Mouse (Mus musculus) ovary, postnatal 14 days (tissue): Measurements from ENCODE around the gene Cd200r1.
"Not testable (repeated sequence)": the region's sequence is repeated elsewhere in the genome, so short reads cannot be mapped to it uniquely, and the experiment has no call there.

Experiments used
- DNase-seq: peaks from one replicate; pipeline ENCODE4 v3.0.0; 2022; ENCODE audit warnings: low spot score

Cd200r1 gene

DNA sequence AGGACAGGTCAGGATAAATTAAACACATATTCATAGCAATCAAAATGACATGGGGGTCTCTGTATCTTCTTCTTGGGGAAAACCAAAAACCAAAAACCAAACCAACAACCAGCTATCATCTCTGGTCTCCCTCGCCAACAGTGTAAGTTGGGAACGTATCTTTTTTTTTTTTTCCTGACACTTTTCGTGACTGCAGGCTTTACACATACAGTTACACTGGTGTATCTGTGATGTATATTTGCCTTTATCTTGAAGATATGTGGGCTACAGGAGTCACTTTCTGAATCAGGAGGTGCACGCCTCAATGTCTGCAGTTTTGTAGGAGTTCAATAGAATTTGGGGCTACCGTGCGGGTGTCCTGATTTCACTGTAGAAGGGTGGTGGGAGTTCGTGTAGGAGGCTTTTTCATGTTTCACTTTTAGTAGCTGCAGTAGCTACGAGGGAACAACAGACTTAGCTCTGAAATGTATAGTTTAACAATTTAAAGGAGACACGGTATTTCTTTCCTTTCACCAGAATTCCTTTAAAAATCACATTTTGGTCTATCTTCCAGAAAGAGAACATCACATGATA lies 870 bp downstream of the Cd200r1 start:
- no peak for DNase-seq

DNA sequence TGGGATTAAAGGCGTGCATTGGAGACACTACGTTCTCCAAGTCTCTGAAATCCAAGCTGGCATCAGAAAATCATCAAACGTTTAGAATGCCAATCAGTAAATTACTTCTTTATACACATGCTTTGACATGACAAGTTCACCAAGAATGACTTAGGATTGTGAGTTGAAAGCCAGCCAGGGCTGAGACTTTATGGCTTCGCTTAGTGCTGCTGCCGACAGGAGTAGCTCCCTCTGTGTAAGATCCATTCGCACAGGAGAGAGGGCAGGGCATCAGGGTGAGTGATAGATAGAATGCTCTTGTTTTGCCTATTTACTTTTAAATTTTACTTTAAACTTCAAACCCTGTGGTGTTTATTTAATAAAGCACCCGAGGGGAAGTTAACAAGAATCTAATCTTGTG lies 2.0 kb downstream of the Cd200r1 start:
- no peak for DNase-seq

DNA sequence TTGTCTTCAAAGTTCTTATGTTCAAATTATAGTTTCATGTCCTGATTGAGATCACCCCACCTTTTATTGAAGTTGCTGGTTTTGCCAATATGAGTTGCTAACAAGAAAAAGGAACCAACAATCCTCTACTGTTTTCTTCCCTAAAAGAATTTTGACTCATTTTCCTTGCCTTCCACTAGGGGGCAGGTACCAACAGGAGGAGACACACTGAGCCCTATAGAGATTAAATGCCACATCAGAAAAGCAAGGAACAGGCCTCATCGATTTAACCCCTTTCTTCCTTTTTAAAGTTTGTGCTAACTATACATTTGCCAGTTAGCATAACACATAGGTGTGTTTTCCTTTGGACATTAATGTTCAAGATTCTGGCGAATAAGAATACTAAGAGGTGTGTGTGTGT lies 2.4 kb downstream of the Cd200r1 start:
- DNase-seq, result no peak

DNA sequence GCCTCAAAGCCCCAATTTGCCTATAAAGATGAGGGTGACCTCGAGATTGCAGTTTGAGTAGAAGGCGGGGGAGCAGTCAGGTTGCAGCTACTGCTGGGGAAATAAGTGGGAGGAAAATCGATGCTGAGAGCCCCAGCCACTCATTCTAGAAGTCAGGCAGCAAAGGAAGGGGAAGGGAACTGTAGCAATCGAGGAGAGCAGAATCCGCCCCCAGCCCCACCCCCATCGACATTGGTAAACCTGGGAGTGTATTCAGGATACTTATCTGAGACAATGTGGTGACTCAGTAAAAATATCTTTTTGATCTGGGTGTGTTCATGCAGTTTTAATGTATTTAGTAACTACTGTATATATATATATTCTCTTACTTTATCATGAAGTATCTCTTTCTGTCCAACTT lies 7.0 kb downstream of the Cd200r1 start:
- no peak for DNase-seq

DNA sequence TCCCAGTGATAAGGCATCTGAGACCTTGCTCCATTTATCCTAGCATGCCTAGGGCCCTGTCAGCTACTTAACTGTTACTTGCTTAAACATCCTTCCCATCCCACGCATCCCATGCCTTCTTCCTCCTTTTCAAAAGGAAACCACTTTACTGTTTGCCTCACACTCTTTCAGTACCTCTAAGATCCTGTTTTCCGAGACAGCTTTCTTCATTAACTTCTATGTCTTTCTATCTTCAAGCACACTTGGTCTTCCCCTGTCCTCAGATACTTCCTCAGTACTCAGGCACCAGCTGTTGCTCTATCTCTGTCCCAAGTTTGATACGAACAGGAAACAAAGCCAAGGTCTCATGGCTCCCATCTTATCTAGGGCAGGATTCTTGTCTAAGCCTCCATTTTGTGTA lies 8.1 kb downstream of the Cd200r1 start:
- no peak for DNase-seq

DNA sequence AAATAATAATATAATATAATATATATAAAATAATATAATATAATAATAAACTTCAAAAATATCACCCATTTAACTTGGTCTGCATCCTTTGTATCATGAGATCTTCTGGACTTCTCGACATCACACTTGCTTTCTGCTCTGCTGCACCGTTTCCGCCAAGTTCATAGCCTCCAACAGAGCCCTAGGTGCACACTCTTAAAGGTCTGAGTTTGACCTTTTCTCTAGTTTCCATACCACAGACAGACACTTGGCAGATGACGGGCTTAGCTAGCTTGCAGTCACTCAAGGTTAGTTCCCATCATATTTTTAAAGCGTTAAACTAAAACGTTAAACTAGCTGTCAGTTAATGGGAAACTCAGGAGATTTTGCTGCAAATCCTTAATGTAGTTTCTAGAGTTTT lies 8.7 kb downstream of the Cd200r1 start:
- DNase-seq, result no peak

DNA sequence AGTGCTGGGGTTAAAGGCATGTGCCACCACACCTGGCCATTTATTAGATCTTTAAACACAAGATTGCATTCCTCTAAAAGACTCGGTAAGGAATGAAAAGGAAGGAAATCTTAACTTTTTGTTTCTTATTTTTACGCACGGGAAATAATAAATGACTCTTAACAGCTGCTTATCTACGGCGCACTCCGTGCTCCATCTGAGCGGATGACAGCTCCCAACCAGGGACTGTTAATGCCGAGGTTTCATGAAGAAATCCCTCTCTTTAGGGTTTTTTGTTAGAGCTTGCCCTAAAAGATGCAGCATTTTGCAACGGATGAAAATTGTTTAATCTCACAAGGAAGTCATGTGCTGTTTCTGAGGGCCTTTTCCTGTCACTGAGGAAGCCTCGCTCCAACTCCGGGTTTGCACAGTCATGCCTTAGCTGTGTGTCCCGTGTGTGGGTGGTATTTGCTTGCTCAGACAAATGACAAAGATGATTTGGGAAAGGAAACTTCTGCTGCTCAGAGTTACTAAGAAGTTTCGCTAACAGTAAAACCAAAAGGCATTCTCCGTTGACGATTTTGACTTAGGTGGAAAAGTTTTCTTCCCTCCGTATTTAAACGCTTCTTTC lies 13.1 kb downstream of the Cd200r1 start:
- DNase-seq, result no peak

DNA sequence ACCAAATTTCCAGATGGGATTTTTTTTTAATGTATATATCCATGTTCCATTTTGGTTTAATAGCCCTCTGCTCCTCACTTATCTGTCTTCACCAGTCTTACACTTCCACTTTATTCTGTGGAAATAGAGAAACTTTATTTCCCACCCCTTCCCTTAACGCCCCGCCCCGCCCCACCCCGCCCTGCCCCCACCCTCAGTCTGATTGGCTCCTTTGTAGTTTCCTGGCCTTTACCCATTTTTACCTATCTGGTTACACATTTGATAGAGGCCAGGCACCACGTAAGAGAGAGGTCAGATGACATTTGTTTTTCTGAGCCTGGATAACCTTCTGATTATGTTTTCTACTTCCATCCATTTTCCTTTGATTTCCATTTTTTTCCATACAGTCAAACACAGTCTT lies 14.0 kb downstream of the Cd200r1 start:
- no peak for DNase-seq

DNA sequence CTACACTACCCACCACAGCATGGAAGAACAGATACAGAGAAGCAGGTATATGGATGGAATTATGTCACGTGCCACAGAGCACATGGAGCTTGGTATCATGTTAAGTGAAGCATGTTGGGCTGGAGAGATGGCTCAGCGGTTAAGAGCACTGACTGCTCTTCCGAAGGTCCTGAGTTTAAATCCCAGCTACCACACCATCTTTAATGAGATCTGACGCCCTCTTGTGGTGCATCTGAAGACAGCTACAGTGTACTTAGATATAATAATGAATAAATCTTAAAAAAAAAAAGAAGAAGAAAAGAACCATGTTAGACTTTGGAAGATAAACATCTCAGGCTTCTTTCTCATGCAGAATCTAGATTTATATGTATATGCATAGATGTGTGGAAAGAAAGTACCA lies 15.2 kb downstream of the Cd200r1 start:
- no peak for DNase-seq

DNA sequence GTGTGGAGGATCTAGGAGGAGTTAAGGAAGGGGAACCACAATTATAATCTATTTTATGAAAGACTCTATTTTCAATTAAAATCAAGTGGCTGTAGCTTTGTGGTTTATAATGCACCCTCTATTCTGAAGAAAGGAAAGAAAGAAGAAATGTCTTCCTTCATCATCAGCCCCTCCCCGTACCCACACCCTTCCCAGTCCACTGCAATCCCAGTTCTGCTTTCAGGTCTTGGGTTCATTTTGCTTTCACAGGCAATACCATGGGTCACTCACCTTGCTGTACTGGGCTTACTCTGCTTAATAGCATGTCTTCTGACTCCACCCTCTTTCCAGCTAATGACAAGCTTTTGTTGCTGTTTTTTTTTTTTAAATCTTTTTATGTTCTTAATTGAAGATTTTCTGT lies 21.4 kb downstream of the Cd200r1 start:
- no peak for DNase-seq

DNA sequence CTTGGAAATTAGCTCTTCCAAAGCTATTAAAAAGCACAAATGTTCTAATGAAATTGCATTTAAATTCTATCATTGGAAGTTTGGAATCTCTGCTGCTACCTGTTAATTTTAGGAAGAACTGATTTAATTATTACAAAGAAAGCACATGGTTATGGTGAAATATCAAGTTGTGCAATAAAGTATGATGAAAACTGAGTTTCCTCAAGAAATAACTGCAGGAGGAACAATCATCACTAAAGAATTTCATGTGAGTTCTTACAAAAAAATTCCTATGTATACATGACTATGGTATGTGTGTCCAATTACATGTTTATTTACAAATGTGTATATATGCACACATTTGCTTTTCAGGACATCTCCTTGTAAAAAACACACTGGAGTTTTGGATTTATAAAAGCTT lies 28.9 kb downstream of the Cd200r1 start:
- no peak for DNase-seq

DNA sequence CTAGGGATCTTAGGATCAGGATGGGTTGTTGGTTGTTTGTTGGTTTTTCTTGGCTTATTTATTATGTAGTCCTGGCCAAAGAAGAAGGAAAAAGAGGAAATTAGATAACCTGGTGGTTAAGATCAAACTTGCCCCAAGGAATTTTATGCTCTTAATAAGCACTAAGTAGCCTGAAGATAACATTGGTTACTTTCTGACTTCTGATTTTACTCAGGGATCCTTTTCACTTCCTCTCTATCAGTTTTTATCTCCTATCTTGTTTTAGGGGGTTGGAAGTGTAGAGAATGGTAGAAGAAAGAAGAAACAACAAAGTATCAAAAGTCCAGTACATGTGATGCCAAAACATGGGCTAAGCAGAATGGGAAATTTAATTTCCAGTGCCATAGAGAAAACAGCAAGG lies 40.4 kb downstream of the Cd200r1 start:
- no peak for DNase-seq

DNA sequence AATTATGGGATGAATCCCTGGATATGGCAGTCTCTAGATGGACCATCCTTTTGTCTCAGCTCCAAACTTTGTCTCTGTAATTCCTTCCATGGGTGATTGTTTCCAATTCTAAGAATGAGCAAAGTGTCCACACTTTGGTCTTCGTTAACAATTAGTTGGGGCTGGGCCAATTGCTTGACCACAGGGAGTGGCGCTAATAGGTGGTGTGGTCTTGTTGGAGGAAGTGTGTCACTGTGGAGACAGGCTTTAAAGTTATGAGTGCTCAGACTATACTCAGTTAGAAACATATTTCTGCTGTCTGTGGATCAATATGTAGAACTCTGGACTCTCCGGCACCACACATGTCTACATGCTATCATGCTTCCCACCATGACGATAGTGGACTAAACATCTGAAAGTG lies 44.7 kb downstream of the Cd200r1 start:
- DNase-seq, result not testable (repeated sequence)

DNA sequence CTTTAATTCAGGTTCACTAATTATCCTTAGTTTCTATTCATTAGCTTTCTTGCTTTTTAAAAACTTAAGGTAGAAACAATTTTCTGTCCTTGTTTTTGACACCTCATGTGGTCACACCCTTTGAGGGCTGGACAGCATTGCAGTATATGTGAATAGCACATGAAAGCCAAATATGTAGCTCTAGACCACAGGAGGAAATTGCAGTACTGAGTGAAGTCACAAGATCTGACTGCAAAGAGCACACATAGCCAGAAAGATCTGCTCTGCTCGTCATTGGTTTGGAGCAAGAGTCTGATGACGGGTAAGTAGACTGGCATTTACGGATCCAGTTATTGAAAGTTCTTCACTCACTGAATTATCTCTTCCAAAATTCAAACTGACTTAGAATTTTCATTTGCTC lies 46.0 kb downstream of the Cd200r1 start, which contains the start of gene Cd200r4:
Gene Cd200r4, plus strand, starts transcription at position 190 of the 400 bp plus-strand sequence.
- no peak for DNase-seq

DNA sequence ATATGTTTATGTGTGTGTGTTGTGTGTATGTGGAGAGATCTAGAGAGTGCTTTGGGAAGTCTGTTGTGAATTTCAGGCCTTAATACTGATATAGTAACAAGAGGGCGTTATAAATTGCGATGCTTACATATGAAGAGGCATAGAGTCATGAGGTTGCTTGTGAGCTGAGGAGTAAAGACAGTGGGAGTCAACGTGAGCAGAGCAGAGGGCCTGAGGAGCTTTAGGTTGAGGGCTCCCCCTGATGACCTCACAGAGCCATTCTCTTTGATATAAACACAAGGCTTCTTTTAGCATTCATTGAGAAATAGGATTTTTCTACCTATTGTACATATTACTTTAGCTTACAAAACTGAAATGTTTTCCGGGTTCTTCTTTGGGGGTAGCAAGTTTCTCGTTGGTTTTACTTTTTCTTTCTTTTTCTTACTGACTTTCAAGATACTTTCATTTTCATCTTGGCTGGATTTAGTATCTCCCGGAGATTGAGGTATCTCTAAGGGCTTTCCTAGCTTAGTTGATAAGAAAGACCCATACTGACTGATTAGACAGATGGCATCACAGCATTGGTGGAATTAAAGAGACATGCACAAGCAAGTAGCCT lies 47.0 kb downstream of the Cd200r1 start:
- no peak for DNase-seq

DNA sequence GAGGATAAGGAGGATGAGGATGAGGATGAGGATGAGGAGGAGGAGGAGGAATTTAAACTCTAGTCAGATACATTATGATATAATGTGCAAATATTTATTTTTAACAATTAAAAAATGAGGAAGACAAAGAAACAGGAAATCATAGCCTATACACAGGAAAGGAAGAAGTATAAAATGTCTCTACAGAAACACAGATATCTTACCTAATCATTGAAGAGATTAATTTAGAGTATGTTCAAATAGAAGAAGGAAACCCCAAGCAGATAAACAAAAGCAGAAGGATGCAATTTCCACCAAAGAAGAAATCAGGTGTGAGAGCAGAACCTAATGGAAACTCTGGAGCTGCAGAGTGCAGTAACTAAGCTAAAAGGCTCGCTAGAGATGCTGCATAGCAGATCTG lies 52.5 kb downstream of the Cd200r1 start:
- no peak for DNase-seq

DNA sequence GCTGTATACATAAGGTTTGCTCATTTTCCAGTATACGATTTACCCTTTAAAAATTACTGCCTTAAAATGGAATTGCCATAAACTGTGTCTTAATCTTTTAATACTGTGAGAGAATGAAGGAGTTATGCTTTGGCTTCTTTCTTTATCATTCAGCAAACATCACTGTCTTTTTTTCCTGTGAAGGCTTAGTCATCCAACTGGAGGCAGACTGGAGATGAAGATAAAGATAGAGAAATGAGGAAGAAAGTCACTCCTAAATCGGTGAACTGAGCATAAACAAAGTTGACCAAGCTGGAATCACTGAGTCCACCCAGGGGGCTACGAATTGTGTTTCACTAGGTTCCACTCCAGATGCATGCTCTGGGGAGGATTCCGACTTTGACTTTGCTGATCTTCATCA lies 55.0 kb downstream of the Cd200r1 start:
- DNase-seq, result no peak

DNA sequence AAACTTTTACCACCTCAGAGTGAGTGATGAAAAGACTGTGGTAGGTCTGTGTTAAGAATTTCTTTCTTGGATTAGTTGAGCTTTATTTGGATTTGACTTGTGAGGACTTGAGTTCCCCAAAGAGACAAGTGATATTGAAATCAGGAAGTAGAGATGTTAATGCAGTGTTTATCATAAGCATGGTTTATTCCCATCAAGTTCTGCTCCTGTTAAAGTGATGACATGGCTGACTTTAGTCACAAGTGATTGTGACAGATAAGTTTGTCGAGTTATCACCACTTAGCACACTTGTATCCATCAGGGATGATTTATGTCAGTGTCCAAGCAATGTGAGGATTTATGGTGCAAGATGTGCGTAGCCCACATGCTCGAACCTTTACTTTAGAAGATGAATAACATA lies 66.8 kb downstream of the Cd200r1 start:
- DNase-seq, result no peak

DNA sequence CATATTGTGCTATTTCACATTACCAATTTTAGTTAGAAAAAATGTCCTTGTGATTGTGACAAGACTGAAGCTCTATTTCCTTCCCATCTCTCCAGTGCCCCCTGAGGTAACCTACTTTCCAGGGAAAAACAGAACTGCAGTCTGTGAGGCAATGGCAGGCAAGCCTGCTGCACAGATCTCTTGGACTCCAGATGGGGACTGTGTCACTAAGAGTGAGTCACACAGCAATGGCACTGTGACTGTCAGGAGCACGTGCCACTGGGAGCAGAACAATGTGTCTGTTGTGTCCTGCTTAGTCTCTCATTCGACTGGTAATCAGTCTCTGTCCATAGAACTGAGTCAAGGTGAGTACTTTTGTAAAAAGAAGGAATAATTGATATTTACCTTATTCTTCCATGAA lies 67.7 kb downstream of the Cd200r1 start:
- DNase-seq, result not testable (repeated sequence)
